Mouse (Mus musculus) lung, postnatal 0 days (tissue): ENCODE measurements around the gene Babam2. TPM values are rescaled to one million over a fixed set of nuclear protein-coding genes. Genes with fewer than 3 reads are reported as not detected.

ENCODE experiments used
- ATAC-seq: fragments of 200-750 bp; cut with Nextera tagmentation; 2 replicates; pipeline ENCODE4 v1.8.0; 2017; ENCODE audit warnings: moderate library complexity
- DNase-seq: peaks from one replicate; pipeline ENCODE4 v3.0.0-alpha.2; 2016; ENCODE audit warnings: low spot score
- H3K27ac ChIP-seq: fragments of 300-500 bp; sonication (generic); 2 replicates; pipeline ENCODE4 v1.5.1; 2014; ENCODE audit warnings: antibody characterized with exemption, mild to moderate bottlenecking, low read length, mixed read lengths
- H3K27me3 ChIP-seq: fragments of 300-500 bp; sonication (generic); replicated peaks from 2 replicates; pipeline ENCODE4 v1.6.1; 2014; ENCODE audit warnings: low read length, mixed read lengths; ENCODE audit not compliant: insufficient read depth
- H3K36me3 ChIP-seq: fragments of 300-500 bp; sonication (generic); 2 replicates; pipeline ENCODE4 v1.6.1; 2014; ENCODE audit warnings: low read length, mixed read lengths; ENCODE audit not compliant: insufficient read depth
- H3K4me1 ChIP-seq: fragments of 300-500 bp; sonication (generic); 2 replicates; pipeline ENCODE4 v1.6.1; 2014; ENCODE audit warnings: antibody characterized with exemption, low read depth, low read length, mixed read lengths; ENCODE audit not compliant: insufficient read depth
- H3K4me2 ChIP-seq: fragments of 300-500 bp; sonication (generic); replicated peaks from 2 replicates; pipeline ENCODE4 v1.6.1; 2014; ENCODE audit warnings: low read depth, mild to moderate bottlenecking, low read length, moderate library complexity, mixed read lengths
- H3K4me3 ChIP-seq: fragments of 300-500 bp; sonication (generic); 2 replicates; pipeline ENCODE4 v1.5.1; 2014; ENCODE audit warnings: low read depth, low read length
- H3K9ac ChIP-seq: fragments of 300-500 bp; sonication (generic); replicated peaks from 2 replicates; pipeline ENCODE4 v1.6.1; 2014; ENCODE audit warnings: low read depth, mild to moderate bottlenecking
- H3K9me3 ChIP-seq: fragments of 300-500 bp; sonication (generic); 2 replicates; pipeline ENCODE4 v1.6.1; 2016; ENCODE audit warnings: low read length, mixed read lengths
- CTCF ChIP-seq: IDR thresholded peaks from 2 replicates; pipeline ENCODE4 v1.5.1; 2016; ENCODE audit warnings: antibody characterized with exemption, mild to moderate bottlenecking
- EP300 ChIP-seq: IDR thresholded peaks from 2 replicates; pipeline ENCODE4 v1.6.1; 2016; ENCODE audit warnings: antibody characterized with exemption, mild to moderate bottlenecking, control low read depth
- WGBS: fragments of 180-500 bp; shearing (Covaris S2); extraction: QIAGEN DNeasy Blood & Tissue Kit; methylation state at CpG from one replicate; pipeline ENCODE4 v1.1.7; 2014; 5-methylcytosine and 5-hydroxymethylcytosine counted together
- polyA plus RNA-seq: library from polyadenylated mRNA; unstranded; fragments of >200 nt; fragmentation: Nextera tagmentation; extraction: Ambion mirVana; gene quantifications from 2 replicates; pipeline ENCODE4 v1.2.1, GENCODE M21; 2015

Gene Babam2
- polyA plus RNA-seq, 1 experiment from 2014 or later: 39.4 TPM

- ATAC-seq: no peak
- 93% methylated on average over 4 of the region's 4 CpGs for WGBS
- no peak for DNase-seq
- no peak overlapping the region for H3K27ac ChIP-seq
- H3K4me2 ChIP-seq: no peak overlapping the region
- H3K4me3 ChIP-seq: no peak overlapping the region
- no peaks in the 10 kb centered on the region for H3K36me3 ChIP-seq
- no peaks in the 10 kb centered on the region for H3K9me3 ChIP-seq
- H3K9ac ChIP-seq: no peak overlapping the region
- no peaks in the 10 kb centered on the region for H3K27me3 ChIP-seq
- no peaks in the 10 kb centered on the region for H3K4me1 ChIP-seq
- TF ChIP-seq EP300: no peak
Observed at GRCm38 (mm10) chr5:32037546-32037945, 340.1 kb downstream of the Babam2 start.

- Histone ChIP-seq H3K4me3 (no peak overlapping the region), H3K9me3 (no peaks in the 10 kb centered on the region), H3K4me2 (no peak overlapping the region), H3K27me3 (no peaks in the 10 kb centered on the region), H3K36me3 (no peaks in the 10 kb centered on the region), H3K27ac (no peak overlapping the region), H3K4me1 (no peaks in the 10 kb centered on the region), H3K9ac (no peak overlapping the region)
- TF ChIP-seq EP300 (no peak), CTCF (no peak)
- DNase-seq: no peak
- ATAC-seq: no peak
Observed at GRCm38 (mm10) chr5:32038994-32039393, 341.5 kb downstream of the Babam2 start.

- no peak for ATAC-seq
Observed at GRCm38 (mm10) chr5:32039511-32039910, 342.0 kb downstream of the Babam2 start.

GRCm38 (mm10) chr5:32043153-32043552 lies 345.7 kb downstream of the Babam2 start:
- Histone ChIP-seq H3K27me3 (no peaks in the 10 kb centered on the region), H3K36me3 (no peaks in the 10 kb centered on the region), H3K4me2 (no peak overlapping the region), H3K9me3 (no peaks in the 10 kb centered on the region), H3K4me3 (no peak overlapping the region), H3K9ac (no peak overlapping the region), H3K27ac (no peak overlapping the region), H3K4me1 (no peaks in the 10 kb centered on the region)
- TF ChIP-seq CTCF (no peak), EP300 (no peak)
- DNase-seq: no peak
- ATAC-seq: no peak
- WGBS: 77% methylated on average over 7 of the region's 7 CpGs

More at GRCm38 (mm10) chr5:32039511-32039910, 342.0 kb downstream of the Babam2 start:
- Histone ChIP-seq H3K27me3 (no peaks in the 10 kb centered on the region), H3K36me3 (no peaks in the 10 kb centered on the region), H3K4me3 (no peak overlapping the region), H3K27ac (no peak overlapping the region), H3K4me2 (no peak overlapping the region), H3K4me1 (no peaks in the 10 kb centered on the region), H3K9me3 (no peaks in the 10 kb centered on the region), H3K9ac (no peak overlapping the region)
- WGBS: 83% methylated on average over 3 of the region's 3 CpGs
- no peak for TF ChIP-seq CTCF
- DNase-seq: no peak

GRCm38 (mm10) chr5:32043996-32044395 lies 346.5 kb downstream of the Babam2 start:
- DNase-seq (no peak), ATAC-seq (no peak)
- H3K4me2 ChIP-seq: no peak overlapping the region
- no peaks in the 10 kb centered on the region for H3K9me3 ChIP-seq
- H3K36me3 ChIP-seq: no peaks in the 10 kb centered on the region
- no peaks in the 10 kb centered on the region for H3K4me1 ChIP-seq
- TF ChIP-seq CTCF (no peak), EP300 (no peak)
- no peak overlapping the region for H3K4me3 ChIP-seq
- no peaks in the 10 kb centered on the region for H3K27me3 ChIP-seq
- no peak overlapping the region for H3K9ac ChIP-seq
- no peak overlapping the region for H3K27ac ChIP-seq

GRCm38 (mm10) chr5:32051899-32052298 lies 354.4 kb downstream of the Babam2 start:
- Histone ChIP-seq H3K9me3 (no peaks in the 10 kb centered on the region), H3K36me3 (no peaks in the 10 kb centered on the region), H3K27me3 (no peaks in the 10 kb centered on the region), H3K4me2 (no peak overlapping the region), H3K4me1 (no peaks in the 10 kb centered on the region), H3K4me3 (no peak overlapping the region), H3K27ac (no peak overlapping the region), H3K9ac (no peak overlapping the region)
- TF ChIP-seq EP300 (no peak), CTCF (no peak)
- no peak for ATAC-seq
- DNase-seq: no peak
- 59% methylated on average over 1 of the region's 1 CpGs for WGBS

GRCm38 (mm10) chr5:32052467-32052866 lies 355.0 kb downstream of the Babam2 start:
- WGBS: 81% methylated on average over 1 of the region's 1 CpGs
- Histone ChIP-seq H3K36me3 (no peaks in the 10 kb centered on the region), H3K4me1 (no peaks in the 10 kb centered on the region), H3K27ac (no peak overlapping the region), H3K4me3 (no peak overlapping the region), H3K9me3 (no peaks in the 10 kb centered on the region), H3K9ac (no peak overlapping the region), H3K4me2 (no peak overlapping the region), H3K27me3 (no peaks in the 10 kb centered on the region)
- TF ChIP-seq CTCF: no peak
- no peak for TF ChIP-seq EP300
- DNase-seq (no peak), ATAC-seq (no peak)
